Mouse (Mus musculus): ENCODE data around the gene Cped1.

- TF ChIP-seq CTCF (IDR thresholded peaks at IDR 0.05; ENCODE audit: low read depth, low read length) (no peak), TAL1 (conservative IDR thresholded peaks at IDR 0.05; ENCODE audit: low read depth, low read length) (no peak), GATA1 (IDR thresholded peaks at IDR 0.05; ENCODE audit: borderline replicate concordance, low read length) (no peak), POLR2AphosphoS5 (IDR thresholded peaks at IDR 0.05; ENCODE audit: insufficient replicate concordance, low read depth, low read length) (no peak)
Measured at GRCm38 (mm10) chr6:21949771-21950448, 35.8 kb upstream of the Cped1 start.
